Mouse (Mus musculus) midbrain, embryonic 11.5 days (tissue): ENCODE results near the gene Olfr1222. TPM values are rescaled to one million over a fixed set of nuclear protein-coding genes. Genes with fewer than 3 reads are reported as not detected.

Experiments used
- ATAC-seq: fragments of 200-750 bp; cut with Nextera tagmentation; 2 replicates; pipeline ENCODE4 v1.8.0; 2017; ENCODE audit warnings: moderate TSS enrichment, moderate library complexity; ENCODE audit not compliant: low FRiP score
- DNase-seq: peaks from one replicate; pipeline ENCODE4 v3.0.0; 2015; ENCODE audit warnings: low spot score; ENCODE audit errors: missing footprints
- H3K27ac ChIP-seq: fragments of 300-500 bp; sonication (generic); 2 replicates; pipeline ENCODE4 v1.5.1; 2014; ENCODE audit warnings: low read depth, low read length
- H3K27me3 ChIP-seq: fragments of 300-500 bp; sonication (generic); 2 replicates; pipeline ENCODE4 v1.6.1; 2014; ENCODE audit warnings: mild to moderate bottlenecking, low read length, moderate library complexity, mixed read lengths; ENCODE audit not compliant: control insufficient read depth, insufficient read depth
- H3K36me3 ChIP-seq: fragments of 300-500 bp; sonication (generic); 2 replicates; pipeline ENCODE4 v1.6.1; 2014; ENCODE audit warnings: mild to moderate bottlenecking, low read length, moderate library complexity, mixed read lengths; ENCODE audit not compliant: control insufficient read depth, insufficient read depth
- H3K4me1 ChIP-seq: fragments of 300-500 bp; sonication (generic); 2 replicates; pipeline ENCODE4 v1.6.1; 2014; ENCODE audit warnings: low read length; ENCODE audit not compliant: control insufficient read depth, insufficient read depth
- H3K4me2 ChIP-seq: fragments of 300-500 bp; sonication (generic); 2 replicates; pipeline ENCODE4 v1.6.1; 2014; ENCODE audit warnings: mild to moderate bottlenecking, moderate library complexity
- H3K4me3 ChIP-seq: fragments of 300-500 bp; sonication (generic); 2 replicates; pipeline ENCODE4 v1.5.1; 2014; ENCODE audit warnings: low read depth, low read length
- H3K9ac ChIP-seq: fragments of 300-500 bp; sonication (generic); 2 replicates; pipeline ENCODE4 v1.6.1; 2014; ENCODE audit warnings: low read length
- H3K9me3 ChIP-seq: fragments of 300-500 bp; sonication (generic); 2 replicates; pipeline ENCODE4 v1.6.1; 2016; ENCODE audit warnings: low read length; ENCODE audit not compliant: control insufficient read depth
- WGBS: fragments of 180-500 bp; shearing (Covaris S2); extraction: QIAGEN DNeasy Blood & Tissue Kit; methylation state at CpG from one replicate; pipeline ENCODE4 v1.1.7; 2014; 5-methylcytosine and 5-hydroxymethylcytosine counted together
- polyA plus RNA-seq: library from polyadenylated mRNA; unstranded; fragments of >200 nt; fragmentation: Nextera tagmentation; extraction: Ambion mirVana; gene quantifications from 2 replicates; pipeline ENCODE4 v1.2.1, GENCODE M21; 2014

Olfr1222 gene
- polyA plus RNA-seq, 1 experiment from 2014 or later = not detected

- no peaks in the 10 kb centered on the region for H3K4me1 ChIP-seq
- no peak within 1 kb of the TSS for H3K27ac ChIP-seq
- WGBS = 62% methylated on average over 1 of the region's 1 CpGs
- no peak for ATAC-seq
- no peaks in the 10 kb centered on the region for H3K27me3 ChIP-seq
- no peak within 1 kb of the TSS for H3K4me2 ChIP-seq
- no peaks in the 10 kb centered on the region for H3K36me3 ChIP-seq
- no peaks in the 10 kb centered on the region for H3K9me3 ChIP-seq
- no peak within 1 kb of the TSS for H3K4me3 ChIP-seq
- H3K9ac ChIP-seq = no peak within 1 kb of the TSS
- no peak for DNase-seq
These were observed 49.4 kb downstream of the Olfr1222 start, which contains the start of gene Olfr1219 for GRCm38 (mm10) chr2:89083413-89083812. Gene Olfr1219, minus strand, starts transcription at chr2:89083513.

DNA sequence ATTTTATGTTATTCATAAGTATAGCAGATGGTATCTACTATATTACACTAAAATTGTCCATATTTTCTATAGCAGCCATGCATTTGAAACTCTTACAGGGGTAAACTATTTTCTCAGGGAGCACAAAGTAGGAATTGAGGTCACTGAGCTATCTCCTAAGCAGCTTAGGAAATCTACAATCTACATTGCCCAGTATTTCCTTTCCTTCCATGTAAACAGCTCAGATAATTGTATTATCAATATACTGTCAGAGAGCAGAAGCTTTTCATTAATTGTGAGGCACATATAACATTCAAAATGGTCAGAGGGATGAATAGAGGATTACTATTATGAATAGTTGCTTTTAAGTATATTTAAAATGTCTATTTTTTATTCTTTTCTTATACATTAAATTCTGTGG lies 51.4 kb downstream of the Olfr1222 start:
- H3K9ac ChIP-seq = no peak overlapping the region
- H3K4me3 ChIP-seq = no peak overlapping the region
- H3K27ac ChIP-seq = no peak overlapping the region
- H3K36me3 ChIP-seq = no peaks in the 10 kb centered on the region
- ATAC-seq (no peak), DNase-seq (no peak)
- no peaks in the 10 kb centered on the region for H3K9me3 ChIP-seq
- H3K4me2 ChIP-seq = no peak overlapping the region
- no peaks in the 10 kb centered on the region for H3K27me3 ChIP-seq
- H3K4me1 ChIP-seq = no peaks in the 10 kb centered on the region

Other genes with a start within 250 kb of the Olfr1222 start
- not detected in 2 replicates for gene Olfr1208, start 230.7 kb downstream of the Olfr1222 start, polyA plus RNA-seq
- gene Olfr1209, start 217.9 kb downstream of the Olfr1222 start, polyA plus RNA-seq = not detected in 2 replicates
- gene Olfr1211, start 194.9 kb downstream of the Olfr1222 start, polyA plus RNA-seq = not detected in 2 replicates
- not detected in 2 replicates for gene Olfr1212, start 179.1 kb downstream of the Olfr1222 start, polyA plus RNA-seq
- gene Gm13762, start 152.8 kb downstream of the Olfr1222 start, polyA plus RNA-seq = not detected in 2 replicates
- gene Olfr1214, start 140.4 kb downstream of the Olfr1222 start, polyA plus RNA-seq = not detected in 2 replicates
- gene Olfr1215, start 126.1 kb downstream of the Olfr1222 start, polyA plus RNA-seq = not detected in 2 replicates
- gene Olfr1216, start 114.7 kb downstream of the Olfr1222 start, polyA plus RNA-seq = not detected in 2 replicates
- not detected in 2 replicates for gene Olfr1217, start 101.0 kb downstream of the Olfr1222 start, polyA plus RNA-seq
- gene Olfr1218, start 71.9 kb downstream of the Olfr1222 start, polyA plus RNA-seq = not detected in 2 replicates
- not detected in 2 replicates for gene Olfr1219, start 49.5 kb downstream of the Olfr1222 start, polyA plus RNA-seq
- not detected in 2 replicates for gene Olfr1220, start 26.2 kb downstream of the Olfr1222 start, polyA plus RNA-seq
- gene Olfr1221, start 15.8 kb downstream of the Olfr1222 start, polyA plus RNA-seq = not detected in 2 replicates
- gene Olfr1223, start 18.5 kb upstream of the Olfr1222 start, polyA plus RNA-seq = not detected in 2 replicates
- not detected in 2 replicates for gene Olfr1224-ps1, start 31.0 kb upstream of the Olfr1222 start, polyA plus RNA-seq
- gene Olfr1225, start 41.6 kb upstream of the Olfr1222 start, polyA plus RNA-seq = not detected in 2 replicates
- not detected in 2 replicates for gene Olfr1226, start 67.0 kb upstream of the Olfr1222 start, polyA plus RNA-seq
- not detected in 2 replicates for gene Olfr1228, start 121.0 kb upstream of the Olfr1222 start, polyA plus RNA-seq
- not detected in 2 replicates for gene Olfr1229, start 155.0 kb upstream of the Olfr1222 start, polyA plus RNA-seq
- not detected in 2 replicates for gene Olfr1230, start 164.2 kb upstream of the Olfr1222 start, polyA plus RNA-seq
- gene Olfr1231, start 174.0 kb upstream of the Olfr1222 start, polyA plus RNA-seq = not detected in 2 replicates
- gene Olfr1232, start 196.6 kb upstream of the Olfr1222 start, polyA plus RNA-seq = not detected in 2 replicates
- gene Olfr1233, start 209.3 kb upstream of the Olfr1222 start, polyA plus RNA-seq = not detected in 2 replicates
- gene Olfr1234, start 231.8 kb upstream of the Olfr1222 start, polyA plus RNA-seq = not detected in 2 replicates